Mouse (Mus musculus) hindbrain, embryonic 12.5 days (tissue): ENCODE data around the gene Kcnh1. TPM values are rescaled to one million over a fixed set of nuclear protein-coding genes. Genes with fewer than 3 reads are reported as not detected.

Experiments used
- ATAC-seq: fragments of 200-750 bp; cut with Nextera tagmentation; 2 replicates; pipeline ENCODE4 v1.8.0; 2017; ENCODE audit warnings: moderate TSS enrichment; ENCODE audit not compliant: low FRiP score
- H3K27ac ChIP-seq: fragments of 300-500 bp; sonication (generic); 2 replicates; pipeline ENCODE4 v1.5.1; 2016; ENCODE audit warnings: mild to moderate bottlenecking
- H3K27me3 ChIP-seq: fragments of 300-500 bp; sonication (generic); 2 replicates; pipeline ENCODE4 v1.6.1; 2016; ENCODE audit warnings: mild to moderate bottlenecking
- H3K36me3 ChIP-seq: fragments of 300-500 bp; sonication (generic); 2 replicates; pipeline ENCODE4 v1.6.1; 2016; ENCODE audit warnings: mild to moderate bottlenecking
- H3K4me1 ChIP-seq: fragments of 300-500 bp; sonication (generic); 2 replicates; pipeline ENCODE4 v1.6.1; 2016
- H3K4me2 ChIP-seq: fragments of 300-500 bp; sonication (generic); replicated peaks from 2 replicates; pipeline ENCODE4 v1.6.1; 2016; ENCODE audit warnings: mild to moderate bottlenecking
- H3K4me3 ChIP-seq: fragments of 300-500 bp; sonication (generic); 2 replicates; pipeline ENCODE4 v1.5.1; 2016; ENCODE audit warnings: mild to moderate bottlenecking
- H3K9ac ChIP-seq: fragments of 300-500 bp; sonication (generic); 2 replicates; pipeline ENCODE4 v1.6.1; 2016; ENCODE audit warnings: mild to moderate bottlenecking, moderate library complexity
- H3K9me3 ChIP-seq: fragments of 300-500 bp; sonication (generic); replicated peaks from 2 replicates; pipeline ENCODE4 v1.6.1; 2016; ENCODE audit warnings: mild to moderate bottlenecking
- WGBS: fragments of 180-500 bp; shearing (Covaris S2); methylation state at CpG from one replicate; pipeline ENCODE4 v1.1.7; 2016; 5-methylcytosine and 5-hydroxymethylcytosine counted together
- polyA plus RNA-seq: library from polyadenylated mRNA; unstranded; fragments of >200 nt; fragmentation: Nextera tagmentation; extraction: Ambion mirVana; gene quantifications from 2 replicates; pipeline ENCODE4 v1.2.1, GENCODE M21; 2016

Gene Kcnh1
- polyA plus RNA-seq, 1 experiment from 2014 or later = 0.87 TPM

DNA sequence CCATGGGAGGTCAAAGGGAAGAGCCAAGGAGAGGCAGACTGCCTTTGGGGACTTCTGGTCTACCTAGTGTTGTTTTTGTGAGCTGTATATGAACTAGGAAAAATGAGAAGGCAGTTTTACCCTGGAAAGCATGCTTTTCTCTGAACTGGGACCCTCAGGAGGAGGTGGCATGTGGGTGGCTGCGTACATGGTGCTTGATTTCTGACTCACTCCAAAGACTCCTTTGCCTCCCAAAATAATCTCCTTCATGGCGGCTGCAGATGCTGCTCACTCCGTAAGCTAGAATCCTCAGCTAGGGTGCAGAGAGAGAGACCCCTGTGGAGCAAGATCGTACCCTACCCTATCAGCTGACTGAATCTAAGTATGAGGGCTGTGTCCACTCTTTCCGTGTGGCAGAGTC, 145.5 kb downstream of the Kcnh1 start:
- peaks cover 2% of the 10 kb centered on the region; the same call in 1 of the 2 replicates for H3K9me3 ChIP-seq
- H3K9ac ChIP-seq = no peak overlapping the region
- H3K27ac ChIP-seq = no peak overlapping the region
- ATAC-seq = no peak
- H3K4me2 ChIP-seq = no peak overlapping the region
- H3K27me3 ChIP-seq = no peaks in the 10 kb centered on the region
- H3K36me3 ChIP-seq = no peaks in the 10 kb centered on the region
- WGBS = 90% methylated on average over 5 of the region's 5 CpGs
- no peaks in the 10 kb centered on the region for H3K4me1 ChIP-seq
- no peak overlapping the region for H3K4me3 ChIP-seq

GRCm38 (mm10) chr1:192339361-192340077, 148.9 kb downstream of the Kcnh1 start:
- ATAC-seq = no peak
- H3K36me3 ChIP-seq = no peaks in the 10 kb centered on the region
- H3K4me3 ChIP-seq = no peak overlapping the region
- H3K27me3 ChIP-seq = no peaks in the 10 kb centered on the region
- H3K4me1 ChIP-seq = no peaks in the 10 kb centered on the region
- H3K9ac ChIP-seq = no peak overlapping the region
- H3K4me2 ChIP-seq = no peak overlapping the region
- peaks cover 2% of the 10 kb centered on the region; the same call in 1 of the 2 replicates for H3K9me3 ChIP-seq
- WGBS = 88% methylated on average over 9 of the region's 9 CpGs
- H3K27ac ChIP-seq = no peak overlapping the region

DNA sequence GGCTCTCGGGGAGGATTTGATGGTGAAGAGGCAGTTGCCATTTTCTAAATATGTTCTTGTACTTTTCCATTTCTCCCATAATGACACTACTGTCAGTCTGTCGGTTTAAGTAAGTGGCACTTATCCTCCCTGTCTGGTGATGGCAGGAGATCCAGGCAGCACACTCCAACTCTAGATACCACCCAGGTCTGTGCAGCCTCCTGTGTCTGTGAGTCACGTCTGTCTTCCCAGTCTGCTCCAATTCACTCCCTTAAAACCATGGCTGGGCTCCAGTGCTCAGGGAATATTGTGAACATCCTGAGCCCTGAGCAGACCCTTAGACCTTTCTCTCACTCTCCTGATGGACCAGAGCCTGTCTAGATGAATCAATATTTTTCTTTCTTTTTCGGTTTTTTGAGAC, 151.2 kb downstream of the Kcnh1 start:
- Histone ChIP-seq H3K27ac (no peak overlapping the region), H3K9ac (no peak overlapping the region), H3K4me1 (no peaks in the 10 kb centered on the region), H3K4me3 (no peak overlapping the region), H3K36me3 (no peaks in the 10 kb centered on the region), H3K9me3 (peaks cover 2% of the 10 kb centered on the region; the same call in 1 of the 2 replicates), H3K27me3 (no peaks in the 10 kb centered on the region), H3K4me2 (no peak overlapping the region)
- no peak for ATAC-seq
- WGBS = 90% methylated on average over 4 of the region's 4 CpGs

- no peak overlapping the region for H3K4me2 ChIP-seq
- no peaks in the 10 kb centered on the region for H3K4me1 ChIP-seq
- H3K4me3 ChIP-seq = no peak overlapping the region
- 93% methylated on average over 4 of the region's 4 CpGs for WGBS
- no peaks in the 10 kb centered on the region for H3K36me3 ChIP-seq
- H3K9ac ChIP-seq = no peak overlapping the region
- H3K9me3 ChIP-seq = no peaks in the 10 kb centered on the region
- ATAC-seq = no peak
- no peak overlapping the region for H3K27ac ChIP-seq
- H3K27me3 ChIP-seq = no peaks in the 10 kb centered on the region
These were observed 153.4 kb downstream of the Kcnh1 start for GRCm38 (mm10) chr1:192343996-192344395.

DNA sequence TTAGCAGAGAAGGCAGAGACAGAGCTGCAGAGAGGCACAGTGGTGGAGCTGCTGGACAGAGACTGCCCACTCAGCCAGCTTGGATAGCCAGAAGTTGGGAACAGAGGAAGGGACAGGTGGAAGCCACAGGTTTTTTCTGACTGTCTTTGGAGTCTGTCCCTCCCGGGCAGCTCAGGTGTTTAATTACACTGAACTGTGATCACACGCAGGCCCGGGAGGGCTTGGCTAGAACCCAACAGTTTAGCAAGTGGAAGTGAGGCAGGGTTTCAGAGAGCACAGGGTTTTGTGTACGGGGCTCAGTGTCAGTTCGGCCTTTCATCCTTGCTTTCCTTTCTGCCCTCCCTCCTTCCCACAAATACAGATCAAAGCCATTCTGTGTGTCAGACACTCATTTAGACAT, 156.8 kb downstream of the Kcnh1 start:
- Histone ChIP-seq H3K27ac (no peak overlapping the region), H3K27me3 (no peaks in the 10 kb centered on the region), H3K9me3 (no peaks in the 10 kb centered on the region), H3K4me3 (no peak overlapping the region), H3K4me1 (no peaks in the 10 kb centered on the region), H3K4me2 (no peak overlapping the region), H3K9ac (no peak overlapping the region), H3K36me3 (no peaks in the 10 kb centered on the region)
- WGBS = 85% methylated on average over 5 of the region's 5 CpGs
- ATAC-seq = no peak

DNA sequence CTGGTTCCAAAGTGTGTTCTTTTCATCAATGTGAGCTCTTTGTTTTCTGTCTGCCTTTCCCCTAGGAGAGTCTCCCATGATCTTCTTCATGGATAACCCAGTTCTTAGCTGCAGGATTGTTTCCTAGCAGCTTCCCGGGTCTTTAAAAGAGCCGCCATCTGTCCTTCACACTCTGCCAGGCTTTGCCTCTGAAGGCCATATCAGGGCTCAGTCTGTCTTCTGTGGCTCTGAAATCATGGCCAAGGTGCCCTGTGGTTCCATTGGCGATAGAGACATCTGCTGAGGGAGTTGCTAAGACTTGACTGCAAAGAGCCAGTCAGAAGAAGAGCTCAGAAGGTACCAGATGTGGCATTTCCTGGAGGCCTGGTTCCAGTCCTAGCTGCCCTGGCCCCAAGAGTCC, 165.7 kb downstream of the Kcnh1 start:
- no peaks in the 10 kb centered on the region for H3K36me3 ChIP-seq
- no peak overlapping the region for H3K4me2 ChIP-seq

GRCm38 (mm10) chr1:192359212-192359611, 168.6 kb downstream of the Kcnh1 start:
- H3K27me3 ChIP-seq = no peaks in the 10 kb centered on the region
- 85% methylated on average over 2 of the region's 2 CpGs for WGBS
- no peak for ATAC-seq
- H3K4me3 ChIP-seq = no peak overlapping the region
- no peak overlapping the region for H3K27ac ChIP-seq
- H3K4me2 ChIP-seq = no peak overlapping the region
- H3K36me3 ChIP-seq = no peaks in the 10 kb centered on the region
- no peaks in the 10 kb centered on the region for H3K9me3 ChIP-seq
- no peak overlapping the region for H3K9ac ChIP-seq
- H3K4me1 ChIP-seq = no peaks in the 10 kb centered on the region

More for the DNA sequence above, 165.7 kb downstream of the Kcnh1 start:
- H3K27me3 ChIP-seq = no peaks in the 10 kb centered on the region
- H3K4me3 ChIP-seq = no peak overlapping the region
- no peaks in the 10 kb centered on the region for H3K4me1 ChIP-seq
- no peak overlapping the region for H3K9ac ChIP-seq
- no peaks in the 10 kb centered on the region for H3K9me3 ChIP-seq
- 88% methylated on average over 3 of the region's 3 CpGs for WGBS
- no peak overlapping the region for H3K27ac ChIP-seq
- no peak for ATAC-seq

- Histone ChIP-seq H3K27me3 (no peaks in the 10 kb centered on the region), H3K4me1 (no peaks in the 10 kb centered on the region), H3K9ac (no peak overlapping the region), H3K9me3 (0 out of 2 replicates have a peak, but pooled peaks cover 2% of the 10 kb centered on the region), H3K36me3 (no peaks in the 10 kb centered on the region), H3K4me3 (no peak overlapping the region), H3K4me2 (no peak overlapping the region), H3K27ac (no peak overlapping the region)
- no peak for ATAC-seq
- 58% methylated on average over 5 of the region's 5 CpGs for WGBS
These were observed 177.8 kb downstream of the Kcnh1 start for GRCm38 (mm10) chr1:192368336-192368735.

DNA sequence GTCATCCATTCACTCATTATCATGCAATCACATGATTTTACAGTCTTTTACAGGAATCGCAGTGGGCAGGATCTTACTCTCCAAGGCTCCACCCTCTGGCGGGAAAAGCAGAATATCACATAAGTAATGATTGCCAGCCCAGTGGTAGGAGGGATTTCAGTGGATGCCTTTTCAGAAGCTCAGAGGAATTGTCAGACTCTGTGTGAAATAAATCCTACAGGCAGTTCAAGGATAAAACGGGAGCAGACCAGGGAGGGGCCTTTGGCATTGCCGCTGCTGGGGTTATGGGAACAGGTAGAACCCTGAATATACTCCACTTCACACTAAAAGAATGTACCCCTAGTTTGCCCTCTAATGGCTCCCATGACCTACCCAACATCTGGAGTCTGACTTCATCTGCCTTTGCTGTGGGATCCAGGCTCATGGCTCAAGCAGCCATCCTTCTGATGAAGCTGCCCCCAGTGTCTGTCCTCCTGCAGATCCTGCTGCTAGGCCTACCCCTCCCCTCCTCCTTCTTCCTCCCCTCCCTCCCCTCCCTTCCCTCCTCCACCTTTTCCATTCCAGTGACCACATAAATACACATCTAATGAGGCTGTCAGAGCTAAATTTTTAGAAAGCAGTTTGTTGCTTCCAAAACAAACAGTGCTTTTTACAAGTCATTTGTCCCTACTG, 181.5 kb downstream of the Kcnh1 start:
- 0 out of 2 replicates have a peak, but pooled peaks cover 2% of the 10 kb centered on the region for H3K9me3 ChIP-seq
- no peak for ATAC-seq
- no peaks in the 10 kb centered on the region for H3K27me3 ChIP-seq
- no peaks in the 10 kb centered on the region for H3K36me3 ChIP-seq
- H3K4me2 ChIP-seq = no peak overlapping the region
- H3K4me1 ChIP-seq = no peaks in the 10 kb centered on the region
- H3K27ac ChIP-seq = no peak overlapping the region
- H3K9ac ChIP-seq = no peak overlapping the region
- no peak overlapping the region for H3K4me3 ChIP-seq
- 87% methylated on average over 4 of the region's 4 CpGs for WGBS

DNA sequence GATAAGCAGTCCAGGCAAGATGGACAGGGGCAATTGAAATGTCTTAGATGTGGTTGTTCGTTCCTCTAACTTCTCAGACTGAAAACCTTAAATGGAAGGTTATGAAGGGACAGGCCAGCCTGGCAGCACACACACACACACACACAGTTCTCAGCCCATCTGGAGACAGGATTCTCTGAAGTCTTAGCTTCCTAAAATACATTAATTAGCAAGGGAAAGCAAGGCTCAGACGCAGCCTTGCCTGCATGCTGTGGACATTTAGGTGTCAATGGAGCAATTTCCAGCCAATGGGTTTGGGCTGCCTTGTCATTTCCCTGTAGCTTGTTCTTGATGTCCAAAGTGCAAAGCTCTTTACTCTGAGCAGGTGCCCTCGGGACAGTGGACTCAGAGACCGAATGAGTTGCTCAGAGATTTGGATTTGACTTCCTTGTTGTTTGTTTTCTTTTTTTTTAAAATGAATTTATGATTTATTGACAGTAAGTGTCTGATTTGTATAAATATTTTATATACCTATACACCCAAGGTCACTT, 188.0 kb downstream of the Kcnh1 start:
- 89% methylated on average over 4 of the region's 4 CpGs for WGBS
- no peak for ATAC-seq
- H3K9ac ChIP-seq = no peak overlapping the region
- 0 out of 2 replicates have a peak, but pooled peaks cover 2% of the 10 kb centered on the region for H3K4me1 ChIP-seq
- H3K4me3 ChIP-seq = no peak overlapping the region
- no peaks in the 10 kb centered on the region for H3K9me3 ChIP-seq
- H3K36me3 ChIP-seq = no peaks in the 10 kb centered on the region
- no peaks in the 10 kb centered on the region for H3K27me3 ChIP-seq
- no peak overlapping the region for H3K4me2 ChIP-seq
- H3K27ac ChIP-seq = no peak overlapping the region

- no peak; the same call in 1 of the 2 replicates for ATAC-seq
- H3K9ac ChIP-seq = no peak overlapping the region
- no peaks in the 10 kb centered on the region for H3K27me3 ChIP-seq
- no peak overlapping the region for H3K4me2 ChIP-seq
- no peaks in the 10 kb centered on the region for H3K9me3 ChIP-seq
- 0 out of 2 replicates have a peak, but pooled peaks cover 2% of the 10 kb centered on the region for H3K4me1 ChIP-seq
- no peaks in the 10 kb centered on the region for H3K36me3 ChIP-seq
- H3K4me3 ChIP-seq = no peak overlapping the region
- no peak overlapping the region for H3K27ac ChIP-seq
- 54% methylated on average over 5 of the region's 5 CpGs for WGBS
These were observed 190.0 kb downstream of the Kcnh1 start for GRCm38 (mm10) chr1:192380596-192381041.

DNA sequence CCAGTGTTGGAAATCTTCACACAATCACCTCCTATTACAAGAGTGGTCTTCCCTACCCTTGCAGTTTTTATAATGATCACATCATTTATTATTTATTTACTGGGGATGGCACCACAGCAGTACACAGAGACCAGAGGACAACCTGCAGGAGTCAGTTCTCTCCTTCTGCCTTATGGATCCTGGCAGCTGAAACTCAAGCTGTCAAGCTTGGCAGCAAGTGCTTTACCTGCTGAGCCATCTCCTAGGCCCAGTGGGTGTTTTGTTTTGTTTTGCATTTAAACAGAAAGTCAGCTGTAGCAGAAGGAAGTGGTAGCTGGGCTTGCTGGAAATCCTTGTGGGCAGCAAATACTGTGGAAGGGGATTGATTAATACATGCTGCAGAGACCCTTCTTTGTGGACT, 197.1 kb downstream of the Kcnh1 start:
- no peak overlapping the region for H3K27ac ChIP-seq
- no peaks in the 10 kb centered on the region for H3K36me3 ChIP-seq
- H3K27me3 ChIP-seq = no peaks in the 10 kb centered on the region
- no peak for ATAC-seq
- no peak overlapping the region for H3K4me3 ChIP-seq
- H3K4me2 ChIP-seq = no peak overlapping the region
- H3K9me3 ChIP-seq = no peaks in the 10 kb centered on the region
- no peak overlapping the region for H3K9ac ChIP-seq
- H3K4me1 ChIP-seq = peaks cover 4% of the 10 kb centered on the region; the same call in 1 of the 2 replicates
